Mouse (Mus musculus) erythroblast, embryonic 14.5 days (primary cell): ENCODE data around the gene Sel1l3.

Source experiments
- GATA1 ChIP-seq: IDR thresholded peaks from 2 replicates; pipeline ENCODE4 v1.6.1; 2012; ENCODE audit warnings: low read length, inconsistent platforms, mixed read lengths
- TAL1 ChIP-seq: IDR thresholded peaks from 3 replicates; pipeline ENCODE4 v1.6.1; 2012; ENCODE audit warnings: low read length, inconsistent platforms, mixed read lengths

DNA sequence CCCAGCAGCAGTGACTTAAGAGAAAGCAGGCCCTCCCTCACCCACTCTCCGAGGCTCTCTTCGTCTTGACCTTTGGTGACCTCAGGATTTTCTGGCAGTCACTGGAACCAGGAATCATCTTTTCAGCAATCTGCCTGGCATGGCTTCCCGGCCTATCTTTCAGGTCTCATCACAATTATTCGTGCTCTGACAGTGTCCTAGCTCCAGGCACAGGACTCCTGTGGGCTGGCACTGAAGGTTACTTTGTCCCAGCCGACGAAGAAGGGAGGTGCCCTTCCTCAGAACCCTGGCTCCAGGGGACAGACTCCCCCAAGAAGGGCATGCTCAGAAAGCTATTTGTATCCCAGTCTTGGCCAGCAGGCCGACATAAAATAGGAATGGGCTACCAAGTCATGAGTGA, 4.0 kb downstream of the Sel1l3 start:
- TF ChIP-seq TAL1 (no peak), GATA1 (no peak)
